Mouse (Mus musculus) left cerebral cortex, postnatal 4 days (tissue): ENCODE measurements around the gene Mgll. TPM values are rescaled to one million over a fixed set of nuclear protein-coding genes. Genes with fewer than 3 reads are reported as not detected.

Source experiments
- DNase-seq: peaks from one replicate; pipeline ENCODE4 v3.0.0-alpha.2; 2022
- intact Hi-C: fragments of 180-260 bp; cut with DNase I; formaldehyde crosslinking; loops from one replicate; pipeline ENCODE4 v1.15.1; 2025
- total RNA-seq, 2 experiments: library from RNA; stranded (reverse); gene quantifications; 2 replicates each; pipeline ENCODE4 v1.2.3; 2021

Gene Mgll
- total RNA-seq, 2 experiments from 2014 or later, result 32.9 to 40.7 TPM

DNA sequence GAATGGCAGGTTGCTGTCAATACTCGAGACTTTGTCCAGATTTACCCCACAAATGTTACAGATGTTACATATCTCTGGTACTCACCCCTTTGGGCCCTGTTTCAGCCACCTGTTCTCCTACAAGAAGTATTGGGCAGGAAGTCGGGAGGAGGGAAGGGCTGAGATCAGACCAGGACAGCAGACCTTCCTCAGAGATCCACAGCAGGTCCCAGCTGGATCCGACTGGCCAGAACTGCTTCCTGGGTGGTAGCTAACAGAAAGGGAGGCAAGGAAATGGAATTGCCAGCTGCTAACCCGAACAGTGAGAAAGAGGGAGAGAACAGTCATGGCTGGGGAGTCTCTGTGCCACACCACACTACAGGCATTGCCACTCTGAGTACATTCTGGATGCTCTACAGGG is 43.5 kb downstream of the Mgll start:
- no peak for DNase-seq
- intact Hi-C loops, result no loop called here

GRCm38 (mm10) chr6:88769723-88770122 is 45.5 kb downstream of the Mgll start:
- no peak for DNase-seq
- intact Hi-C loops, result no loop called here

DNA sequence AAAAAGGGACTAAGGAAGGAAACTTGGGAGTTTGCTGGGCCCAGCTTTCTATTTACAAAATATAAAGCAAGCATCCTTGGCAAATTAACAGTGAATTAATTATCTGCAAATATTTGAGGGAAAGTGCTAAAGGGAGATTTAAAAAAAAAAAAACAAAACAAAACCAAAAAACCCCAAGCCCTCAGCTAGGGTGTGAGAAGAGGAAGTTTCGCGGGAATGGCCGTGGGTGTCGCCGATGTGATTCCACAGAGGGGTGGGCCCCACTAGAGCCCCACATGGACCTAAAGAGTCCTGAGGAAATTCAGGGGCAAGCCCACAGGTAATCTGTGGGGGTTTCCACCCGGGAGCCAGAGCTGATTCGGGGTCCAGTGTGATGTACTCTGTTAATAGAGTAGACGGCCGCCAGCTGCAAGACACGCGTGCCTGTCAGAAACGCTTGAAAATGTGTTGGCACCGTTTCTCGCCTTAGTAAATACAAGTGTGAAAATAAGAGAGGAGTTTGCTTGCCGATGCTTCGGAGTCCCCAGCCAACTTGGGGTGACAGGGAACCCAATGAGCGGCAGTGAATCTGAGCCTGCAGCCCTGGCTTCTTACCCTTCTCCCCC is 46.2 kb downstream of the Mgll start:
- no peak for DNase-seq
- intact Hi-C loops, result no loop called here

GRCm38 (mm10) chr6:88770981-88771380 is 46.8 kb downstream of the Mgll start:
- intact Hi-C loops, result no loop called here
- DNase-seq, result no peak

GRCm38 (mm10) chr6:88772041-88772440 is 47.8 kb downstream of the Mgll start:
- DNase-seq, result no peak
- intact Hi-C loops, result no loop called here

GRCm38 (mm10) chr6:88774055-88774454 is 49.8 kb downstream of the Mgll start:
- intact Hi-C loops, result no loop called here
- DNase-seq, result no peak

- DNase-seq, result no peak
- intact Hi-C loops, result no loop called here
Observed at GRCm38 (mm10) chr6:88775267-88775666, 51.1 kb downstream of the Mgll start.

GRCm38 (mm10) chr6:88776336-88776923 is 52.2 kb downstream of the Mgll start:
- DNase-seq, result no peak
- intact Hi-C loops, result no loop called here

GRCm38 (mm10) chr6:88776964-88777363 is 52.8 kb downstream of the Mgll start:
- intact Hi-C loops, result no loop called here
- no peak for DNase-seq

DNA sequence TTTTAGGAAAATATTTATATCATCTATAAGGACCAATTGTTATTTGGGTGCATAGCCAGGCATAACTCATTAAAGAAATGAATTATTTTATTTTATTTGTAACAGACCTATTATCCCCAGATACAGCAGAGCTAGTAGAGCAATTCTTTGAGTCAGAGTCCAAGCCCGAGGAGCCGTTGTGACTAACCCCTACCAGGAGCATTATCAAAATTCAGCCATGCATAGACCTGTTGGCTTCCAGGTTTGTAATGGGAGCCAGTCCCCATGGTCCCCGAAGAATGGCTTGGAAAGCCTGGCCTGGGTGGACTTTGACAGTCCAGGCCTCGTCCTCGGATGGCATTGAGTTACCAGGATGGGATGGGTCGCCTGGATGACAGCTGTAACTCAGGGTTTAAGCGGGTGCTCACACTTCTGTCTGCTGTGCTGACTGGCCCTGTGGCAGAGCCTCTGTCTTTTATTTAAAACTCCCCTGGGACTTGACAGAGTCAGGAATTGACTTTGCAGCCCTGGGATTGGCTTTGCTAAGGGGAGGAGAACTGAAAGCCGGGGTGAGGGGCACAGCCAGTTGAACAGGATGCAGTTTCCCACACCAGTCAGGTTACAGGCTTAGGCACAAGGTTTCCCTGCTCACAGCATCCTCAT is 54.0 kb downstream of the Mgll start:
- intact Hi-C loops, result no loop called here
- DNase-seq, result no peak

DNA sequence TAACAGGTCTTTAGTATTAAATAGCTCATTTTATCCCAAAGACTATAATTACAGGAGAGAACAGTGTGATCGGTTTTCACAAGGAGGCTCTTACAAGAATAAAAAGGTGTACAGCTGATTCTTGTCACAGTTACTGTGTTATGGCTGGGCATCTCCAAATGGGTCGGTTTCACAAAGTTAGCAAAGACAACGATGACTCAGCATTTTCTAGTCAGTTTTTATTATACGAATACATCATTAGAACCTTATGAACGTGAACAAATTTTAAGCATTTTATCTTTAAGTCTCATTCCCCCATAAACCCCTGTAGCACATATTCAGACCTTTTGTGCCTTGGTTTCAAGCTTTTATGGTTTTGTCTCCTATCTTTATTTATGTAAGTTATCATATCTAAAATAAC is 55.5 kb downstream of the Mgll start:
- no peak for DNase-seq
- intact Hi-C loops, result no loop called here

DNA sequence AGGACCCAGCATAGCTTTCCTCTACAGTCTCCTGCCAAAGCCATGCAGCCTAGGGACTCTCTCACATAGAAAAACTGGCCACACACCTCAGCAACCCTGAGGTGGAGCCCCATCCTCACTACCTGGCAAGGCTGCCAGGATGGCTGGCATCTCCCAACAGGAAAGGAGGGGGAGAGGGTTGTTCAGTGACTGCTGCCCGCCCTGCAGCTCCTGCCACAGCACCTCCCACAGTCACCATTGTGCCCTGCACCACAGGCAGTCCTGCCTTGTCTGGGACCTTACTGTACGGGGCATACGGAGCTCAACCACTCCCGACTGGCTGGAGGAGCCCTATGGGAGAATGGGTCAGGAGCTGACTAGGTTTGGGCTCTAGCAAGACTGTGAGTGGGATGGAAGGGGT is 57.7 kb downstream of the Mgll start:
- no peak for DNase-seq
- intact Hi-C loops, result no loop called here

DNA sequence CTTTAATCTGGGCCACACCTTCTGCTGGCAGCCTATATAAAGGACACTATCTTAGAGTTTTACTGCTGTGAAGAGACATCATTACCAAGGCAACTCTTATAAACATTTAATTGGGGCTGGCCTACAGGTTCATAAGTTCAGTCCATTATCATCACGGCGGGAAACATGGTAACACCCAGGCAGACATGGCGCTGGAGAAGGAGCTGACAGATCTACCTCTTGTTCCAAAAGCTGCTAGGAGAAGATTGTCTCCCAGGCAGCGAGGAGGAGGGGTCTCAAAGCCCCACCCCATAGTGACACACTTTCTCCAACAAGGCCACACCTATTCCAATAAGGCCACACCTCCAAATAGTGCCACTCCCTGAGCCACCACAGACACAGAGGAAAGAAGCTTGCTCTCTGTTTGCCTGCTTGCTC is 58.8 kb downstream of the Mgll start:
- intact Hi-C loops, result no loop called here
- DNase-seq, result no peak

DNA sequence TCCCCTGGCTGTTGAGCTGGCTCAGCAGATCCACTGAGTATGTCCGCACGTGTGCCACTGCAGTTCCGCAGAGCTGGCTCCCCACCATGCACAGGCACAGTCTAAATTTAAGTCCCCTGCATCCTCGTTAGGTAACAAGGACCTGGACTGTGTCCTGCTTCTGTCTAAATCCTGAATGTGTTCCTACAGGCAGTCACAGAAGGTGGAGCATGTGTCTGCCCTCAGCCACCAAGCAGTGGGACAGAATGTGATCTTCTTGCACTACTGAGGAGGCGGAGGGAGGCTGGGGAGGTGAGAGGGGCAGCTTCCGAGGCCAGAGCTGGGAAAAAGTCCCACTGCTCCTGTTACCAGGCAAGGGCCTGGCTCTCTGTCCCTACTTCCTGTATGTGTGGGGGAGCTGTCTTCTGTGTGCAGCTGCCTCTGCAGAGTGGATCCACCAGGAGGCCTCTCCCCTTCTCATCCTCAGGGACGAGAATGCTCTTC is 60.5 kb downstream of the Mgll start:
- DNase-seq, result no peak
- intact Hi-C loops, result no loop called here

- intact Hi-C loops, result no loop called here
- DNase-seq, result no peak
Observed at GRCm38 (mm10) chr6:88785331-88785730, 61.1 kb downstream of the Mgll start.

DNA sequence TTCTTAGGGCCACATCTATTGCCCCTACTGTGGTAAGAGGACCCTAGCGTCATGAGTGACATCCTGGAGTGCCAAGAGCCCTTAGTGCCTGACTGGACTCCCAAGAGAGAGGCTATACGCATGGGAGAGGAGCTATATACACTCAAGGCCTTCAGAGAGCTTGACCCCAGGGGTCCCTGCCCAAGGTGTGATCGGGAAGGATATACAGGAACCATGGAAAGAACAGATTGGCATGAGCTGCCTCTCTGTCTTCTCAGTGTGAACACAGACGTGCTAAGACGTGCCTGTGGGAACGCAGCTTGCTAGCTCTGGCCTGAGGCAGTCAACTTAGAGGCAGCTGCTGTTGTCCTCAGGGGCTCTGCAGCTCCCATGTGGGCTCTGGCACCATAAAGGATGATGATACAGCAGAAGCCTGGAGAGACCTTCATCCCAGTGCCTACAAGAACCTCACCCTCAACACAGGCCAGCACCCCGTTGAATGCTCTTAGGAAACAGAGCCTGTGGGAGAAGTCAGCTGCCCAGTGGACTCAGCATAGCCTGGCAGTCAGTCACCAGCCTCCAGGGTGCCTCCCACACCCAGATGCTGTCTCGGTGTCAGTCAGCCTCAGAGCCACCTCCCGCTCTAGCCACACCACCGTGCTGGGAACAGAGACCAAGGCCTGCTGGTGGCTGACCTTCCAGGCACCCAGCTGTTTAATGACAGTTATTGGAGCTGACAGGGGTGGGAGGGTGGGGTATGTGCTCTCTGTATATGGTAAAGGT is 61.8 kb downstream of the Mgll start:
- DNase-seq, result no peak
- intact Hi-C loops, result no loop called here

DNA sequence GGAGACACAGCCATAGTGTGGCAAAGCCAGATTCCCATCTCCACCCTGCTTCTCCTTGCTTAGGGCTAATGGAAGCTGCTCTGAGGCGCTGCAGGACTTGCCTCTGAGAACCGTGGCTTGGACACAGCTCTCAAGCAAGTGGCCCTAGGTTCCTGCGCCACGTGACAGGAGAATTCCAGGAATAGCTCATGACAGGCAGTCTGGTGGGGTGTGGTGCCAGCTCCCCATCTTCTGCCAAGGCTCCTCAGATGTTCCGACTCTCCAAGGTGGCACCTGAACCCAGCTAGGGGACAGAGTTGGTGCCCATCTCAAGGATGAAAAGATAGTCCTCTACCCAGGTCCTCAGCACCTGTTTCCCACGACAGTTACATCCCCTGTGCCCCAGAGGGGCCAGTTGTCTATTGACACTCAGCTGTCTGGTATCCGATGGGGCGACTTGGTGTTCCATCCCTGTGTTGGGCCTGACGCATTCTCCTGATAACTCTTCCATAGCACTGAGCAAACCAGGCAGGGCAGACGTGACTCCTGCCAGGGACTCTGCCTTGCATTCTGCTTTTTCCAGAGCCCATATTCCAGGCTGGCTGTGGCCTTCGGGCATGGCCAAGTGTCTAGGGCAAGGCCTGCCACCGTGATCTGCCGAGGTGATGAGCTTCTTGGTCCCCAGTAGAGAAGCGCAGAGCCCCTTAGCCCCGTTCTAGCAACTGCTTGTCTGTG is 62.7 kb downstream of the Mgll start:
- no peak for DNase-seq

GRCm38 (mm10) chr6:88787496-88787895 is 63.3 kb downstream of the Mgll start:
- peak; percentile 88 for DNase-seq

More for the DNA sequence above, 62.7 kb downstream of the Mgll start:
- intact Hi-C loops, result no loop called here

GRCm38 (mm10) chr6:88788219-88788618 is 64.0 kb downstream of the Mgll start:
- intact Hi-C loops, result no loop called here
- DNase-seq, result no peak

More at GRCm38 (mm10) chr6:88787496-88787895, 63.3 kb downstream of the Mgll start:
- intact Hi-C loops, result no loop called here

- intact Hi-C loops, result no loop called here
- DNase-seq, result peak; percentile 58
Observed at GRCm38 (mm10) chr6:88791299-88791698, 67.1 kb downstream of the Mgll start.
